Mouse (Mus musculus) liver, postnatal 0 days (tissue): Measurements from ENCODE around the gene Spsb1.

Experiments used
- CTCF ChIP-seq: sonication (generic); IDR thresholded peaks from 2 replicates; pipeline ENCODE4 v1.5.1; 2016; ENCODE audit warnings: antibody characterized with exemption, low read depth
- EP300 ChIP-seq: IDR thresholded peaks from 2 replicates; pipeline ENCODE4 v1.6.1; 2016; ENCODE audit warnings: antibody characterized with exemption, low read depth, mild to moderate bottlenecking

GRCm38 (mm10) chr4:149903026-149903425 is 51.8 kb downstream of the Spsb1 start:
- no peak for TF ChIP-seq CTCF
- no peak for TF ChIP-seq EP300
